Mouse (Mus musculus): Measurements from ENCODE around the gene Dusp1.

- TF ChIP-seq POLR2A (IDR thresholded peaks at IDR 0.05; ENCODE audit: low read depth, low read length) (no peak), CHD1 (IDR thresholded peaks at IDR 0.05; ENCODE audit: low read depth, low read length) (no peak), MEF2A (IDR thresholded peaks at IDR 0.05; ENCODE audit: borderline replicate concordance, low read depth, low read length) (no peak), ZNF384 (IDR thresholded peaks at IDR 0.05; ENCODE audit: low read depth, low read length) (no peak), CTCF (conservative IDR thresholded peaks at IDR 0.05 in 1 of 2, IDR thresholded peaks at IDR 0.05 in 1 of 2; ENCODE audit: low read depth in 2 of 2, low read length in 2 of 2) (no peak), SMC3 (IDR thresholded peaks at IDR 0.05; ENCODE audit: low read depth, low read length) (no peak), ETS1 (conservative IDR thresholded peaks at IDR 0.05; ENCODE audit: low read depth, low read length) (no peak), CHD2 (IDR thresholded peaks at IDR 0.05; ENCODE audit: low read length) (no peak), ZMIZ1 (IDR thresholded peaks at IDR 0.05; ENCODE audit: low read depth, low read length) (no peak)
Observed at GRCm38 (mm10) chr17:26479619-26480018, 82.3 kb downstream of the Dusp1 start.
